Mouse (Mus musculus): Measurements from ENCODE around the gene S100z.

- TF ChIP-seq EP300 (IDR thresholded peaks at IDR 0.05; ENCODE audit: low read depth in 1 of 2, low read length in 2 of 2) (no peak), CTCF (IDR thresholded peaks at IDR 0.05 in 2 of 3, conservative IDR thresholded peaks at IDR 0.05 in 1 of 3; ENCODE audit: control insufficient read depth in 1 of 3, insufficient read depth in 1 of 3, low read depth in 2 of 3, low read length in 3 of 3, poor library complexity in 1 of 3, severe bottlenecking in 1 of 3) (no peak), POLR2AphosphoS5 (IDR thresholded peaks at IDR 0.05; ENCODE audit: borderline replicate concordance, low read depth, low read length) (no peak), MAX (IDR thresholded peaks at IDR 0.05; ENCODE audit: low read length) (no peak), JUND (IDR thresholded peaks at IDR 0.05; ENCODE audit: low read depth, low read length) (no peak), MYB (IDR thresholded peaks at IDR 0.05; ENCODE audit: low read depth, low read length) (no peak), BHLHE40 (IDR thresholded peaks at IDR 0.05; ENCODE audit: borderline replicate concordance, low read depth, low read length) (no peak), POLR2A (IDR thresholded peaks at IDR 0.05; ENCODE audit: control insufficient read depth in 1 of 2, insufficient read depth in 1 of 2, low read depth in 1 of 2, low read length in 2 of 2, poor library complexity in 1 of 2) (no peak), ETS1 (IDR thresholded peaks at IDR 0.05; ENCODE audit: low read depth, low read length) (no peak)
These were observed 16.3 kb upstream of the S100z start for GRCm38 (mm10) chr13:95494812-95495211.

Data from MEL (cell line).